Mouse (Mus musculus) mouse trophoblast stem cell (cell line): ENCODE measurements around the gene Tm7sf3.
"Not testable (repeated sequence)": the region's sequence is repeated elsewhere in the genome, so short reads cannot be mapped to it uniquely, and the experiment has no call there.

Experiments used
- in situ Hi-C, 2 experiments: fragments of 300-500 bp; cut with MseI, MboI; formaldehyde crosslinking; loops; 2 replicates in 1 of 2; 3 replicates in 1 of 2; pipeline ENCODE4 v1.15.1; 2025

Tm7sf3 gene

DNA sequence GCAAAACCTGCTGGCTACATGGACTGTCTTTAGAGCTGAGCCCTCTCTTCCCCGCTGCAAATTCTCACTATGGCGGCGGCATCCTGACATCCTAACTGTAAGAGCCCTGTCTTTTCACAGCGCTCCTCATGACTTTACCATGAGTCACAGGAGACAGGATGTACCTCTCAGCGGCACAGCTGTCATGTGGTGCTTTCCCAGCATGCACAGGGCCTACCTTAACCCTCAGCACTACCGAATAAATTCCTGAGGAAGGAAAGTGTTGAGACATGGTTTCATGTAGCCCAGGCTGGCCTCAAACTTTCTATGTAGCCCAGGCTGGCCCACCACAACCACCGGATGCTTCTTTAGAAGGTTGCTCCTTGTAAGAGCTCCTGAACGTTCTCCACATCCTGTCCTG, 26.7 kb downstream of the Tm7sf3 start:
- in situ Hi-C loops: no loop called here

DNA sequence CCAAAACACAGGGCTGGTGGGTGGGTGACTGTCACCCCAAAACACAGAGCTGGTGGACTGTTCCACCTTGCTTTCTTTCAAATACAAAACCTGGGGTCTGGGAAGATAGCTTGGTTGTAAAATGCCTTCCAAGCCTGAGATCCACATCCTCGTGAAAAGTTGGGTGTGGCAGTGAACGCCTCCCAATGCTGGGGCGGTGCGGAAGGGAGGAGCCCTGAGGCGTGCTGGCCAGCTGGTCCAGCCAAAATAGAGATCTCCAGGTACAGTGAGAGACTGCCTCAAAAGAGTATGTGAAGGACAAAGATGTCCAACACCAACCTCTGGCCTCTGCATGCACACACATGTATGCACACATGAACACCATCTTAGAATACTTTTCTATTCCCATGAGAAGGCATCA, 28.1 kb downstream of the Tm7sf3 start:
- in situ Hi-C loops: no loop called here

DNA sequence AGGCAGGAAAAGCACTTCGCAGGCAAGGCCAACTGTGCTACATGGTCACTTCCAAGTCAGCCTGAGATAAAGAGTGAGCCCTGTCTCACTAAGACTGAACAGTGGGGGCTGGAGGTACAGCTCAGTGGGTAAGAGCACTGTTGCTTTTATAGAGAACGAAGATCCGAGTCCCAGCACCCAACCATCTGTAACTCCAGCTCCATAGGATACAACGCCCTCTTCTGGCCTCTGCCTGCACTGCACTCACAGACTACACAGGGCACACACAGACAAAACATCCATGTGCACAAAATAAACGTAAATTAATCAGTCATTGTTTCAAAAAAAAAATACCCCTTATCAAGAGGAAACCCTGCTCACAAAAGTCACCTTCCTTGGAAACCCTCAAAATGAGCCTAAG, 28.7 kb downstream of the Tm7sf3 start:
- in situ Hi-C loops: no loop called here

DNA sequence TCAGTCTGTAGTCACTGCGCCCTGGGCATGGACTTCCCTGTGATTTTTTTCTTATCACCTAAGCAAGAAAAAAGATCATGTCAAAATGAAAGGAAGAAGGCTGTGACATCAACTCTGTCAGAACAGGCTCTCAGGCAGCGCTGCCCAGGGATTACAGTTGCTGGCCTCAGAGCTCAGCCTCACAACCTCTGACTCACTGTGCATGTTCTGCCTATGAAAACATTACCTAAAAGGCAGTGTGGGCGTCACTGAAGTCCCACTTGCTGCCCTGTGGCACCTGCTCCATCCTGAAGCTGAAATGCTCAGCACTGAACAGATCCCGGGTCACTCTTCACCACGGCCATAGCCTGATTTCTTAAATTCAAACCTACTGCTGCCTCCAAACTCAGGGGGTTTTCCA, 29.9 kb downstream of the Tm7sf3 start:
- in situ Hi-C loops: no loop called here

DNA sequence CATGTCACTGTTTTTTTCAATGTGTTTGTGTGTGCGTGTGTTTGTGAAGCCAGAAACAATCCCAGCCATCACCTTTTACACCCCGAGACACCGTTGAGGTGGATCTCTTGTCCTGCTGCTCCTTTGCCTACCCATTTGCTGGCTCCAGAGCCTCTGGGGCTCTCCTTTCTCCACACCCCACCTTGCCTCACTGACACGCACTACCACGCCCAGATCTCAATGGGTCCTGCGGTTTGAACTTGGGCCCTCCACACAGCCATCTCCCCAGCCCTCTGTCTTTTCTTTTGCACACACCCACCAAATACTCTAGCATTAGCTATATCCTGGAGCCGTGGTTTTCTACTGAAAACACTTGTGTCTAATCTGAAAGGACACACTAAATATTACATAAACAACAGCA, 30.7 kb downstream of the Tm7sf3 start:
- in situ Hi-C loops: no loop called here

DNA sequence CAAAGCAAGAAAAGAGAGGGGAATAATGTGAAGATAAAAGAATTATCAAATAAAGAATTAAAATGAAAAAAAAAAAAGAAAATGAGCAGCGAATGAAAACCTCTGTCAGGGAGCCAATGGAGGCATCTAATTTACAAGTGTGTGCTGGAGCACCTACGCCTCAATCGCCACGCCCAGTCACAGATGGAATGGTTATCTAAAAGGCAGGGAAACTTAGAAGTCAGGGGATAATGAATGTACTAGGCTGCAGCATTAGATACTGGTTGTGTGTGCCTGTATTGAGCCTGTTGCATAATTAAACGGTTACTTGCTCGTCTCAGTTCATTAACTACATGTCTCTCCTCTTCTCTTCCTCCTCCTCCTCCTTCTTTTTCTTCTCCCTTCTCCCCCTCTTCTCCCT, 31.2 kb downstream of the Tm7sf3 start:
- in situ Hi-C loops: no loop called here

DNA sequence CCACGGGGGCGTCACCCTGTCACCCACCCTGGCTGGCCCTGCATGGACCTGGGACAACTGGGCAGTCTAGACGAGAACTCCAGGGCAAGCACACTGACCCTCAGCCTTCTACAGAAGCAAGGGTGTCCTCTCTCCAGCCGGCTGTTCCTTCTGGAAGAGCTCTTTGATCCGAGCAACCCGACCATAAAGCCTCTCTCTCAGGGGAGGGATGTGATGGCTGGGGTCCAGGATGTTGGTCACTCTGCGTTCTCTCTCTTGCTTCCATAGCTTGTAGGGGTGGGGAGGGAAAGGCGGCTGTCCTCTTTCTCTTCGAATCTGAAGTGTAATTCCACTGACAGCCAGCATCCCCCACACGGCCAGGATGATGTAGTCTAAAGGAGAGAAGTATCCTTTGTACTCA, 39.0 kb downstream of the Tm7sf3 start:
- in situ Hi-C loops: no loop called here

DNA sequence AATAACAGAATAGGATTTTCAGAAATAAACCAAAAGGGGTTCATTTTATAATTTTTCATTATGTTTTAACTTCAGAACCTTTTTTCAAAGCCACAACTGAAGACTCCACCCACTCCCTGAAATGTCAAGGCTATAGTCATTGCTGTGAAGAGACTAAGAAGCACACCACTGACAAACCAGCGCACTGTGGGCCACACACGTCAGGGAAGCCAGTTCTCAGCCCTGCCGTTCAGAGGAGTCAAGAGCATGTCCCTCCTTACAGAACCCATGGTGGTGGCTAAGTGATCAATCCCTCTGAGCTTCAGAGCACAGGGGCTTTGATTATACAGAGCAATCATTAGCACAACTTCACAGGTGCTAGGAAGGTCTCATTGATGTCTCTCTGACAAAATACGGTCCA, 40.0 kb downstream of the Tm7sf3 start:
- in situ Hi-C loops: no loop called here

DNA sequence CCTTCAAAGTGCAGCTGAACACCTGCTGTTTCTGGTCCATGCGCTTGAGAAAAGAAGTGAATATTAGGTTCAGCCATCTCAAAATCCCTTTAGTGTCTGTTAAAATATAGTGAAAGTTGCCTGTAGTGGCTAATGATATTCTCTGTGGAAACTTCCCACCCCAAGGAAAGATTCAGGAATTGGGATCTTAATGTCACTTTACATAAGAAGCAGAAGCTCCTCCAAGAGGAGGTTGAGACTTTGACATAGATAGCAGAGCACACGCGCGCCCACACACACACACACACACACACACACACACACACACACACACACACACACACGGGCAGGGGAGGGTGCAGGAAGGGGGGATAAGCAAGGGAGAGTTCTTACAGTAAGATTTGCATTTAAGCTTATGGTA, 57.5 kb downstream of the Tm7sf3 start:
- in situ Hi-C loops: no loop called here

DNA sequence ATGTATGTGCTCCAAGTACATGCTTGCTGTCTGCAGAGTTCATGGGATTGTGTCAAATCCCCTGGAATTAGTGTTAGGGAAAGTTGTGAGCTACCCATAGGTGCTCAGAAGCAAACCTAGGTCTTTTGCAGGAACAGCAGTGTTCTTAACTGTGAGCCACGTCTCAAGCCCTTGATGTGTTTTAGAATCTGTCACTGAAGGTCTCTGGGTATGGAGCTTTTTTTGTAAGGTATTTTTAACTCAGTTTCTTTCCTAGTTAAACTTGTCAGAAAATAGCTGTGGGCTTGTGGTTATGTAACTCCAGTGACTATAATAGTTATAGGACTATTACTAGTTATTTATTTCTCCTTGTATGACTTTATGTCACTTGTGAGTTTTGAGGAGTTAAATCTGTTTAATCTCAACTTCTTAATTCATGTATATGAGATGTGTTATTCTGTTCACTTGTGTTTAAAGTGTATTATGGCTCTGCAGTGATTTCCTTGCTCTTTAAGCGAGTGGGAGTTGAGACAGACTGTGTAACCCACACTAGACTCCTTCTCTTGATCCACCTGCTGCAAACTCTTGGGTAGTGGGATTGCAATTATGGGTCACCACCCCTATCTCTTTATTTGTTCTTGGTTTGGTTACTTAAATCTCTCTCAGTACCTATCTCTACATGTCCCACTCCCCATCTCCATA, 59.1 kb downstream of the Tm7sf3 start:
- in situ Hi-C loops: no loop called here

DNA sequence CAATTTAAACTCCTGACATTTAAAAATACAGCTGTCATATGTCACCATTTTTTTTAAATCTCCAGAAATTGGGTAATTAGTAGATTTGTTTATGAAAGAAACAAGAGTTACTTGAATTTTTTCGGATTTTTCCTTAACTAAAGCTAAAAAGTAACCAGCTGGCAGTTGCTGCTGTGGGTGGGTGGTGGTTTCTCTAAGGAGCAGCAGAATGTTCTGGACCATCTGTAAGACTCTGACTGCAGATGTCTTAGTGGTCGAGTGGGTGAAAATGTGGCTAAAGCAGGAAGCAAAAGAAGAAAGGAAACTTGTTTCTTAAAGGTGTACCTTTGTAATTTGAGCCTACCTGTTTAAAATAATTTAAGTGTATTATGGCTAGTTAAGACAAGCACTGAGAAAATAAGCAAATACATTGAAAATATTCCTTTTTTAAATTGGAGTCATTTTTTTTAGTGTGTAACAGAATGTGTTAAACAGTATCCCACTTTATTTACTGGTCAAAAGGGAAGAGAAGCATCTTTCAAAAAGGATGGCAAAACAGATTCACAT, 62.2 kb downstream of the Tm7sf3 start:
- in situ Hi-C loops: no loop called here

DNA sequence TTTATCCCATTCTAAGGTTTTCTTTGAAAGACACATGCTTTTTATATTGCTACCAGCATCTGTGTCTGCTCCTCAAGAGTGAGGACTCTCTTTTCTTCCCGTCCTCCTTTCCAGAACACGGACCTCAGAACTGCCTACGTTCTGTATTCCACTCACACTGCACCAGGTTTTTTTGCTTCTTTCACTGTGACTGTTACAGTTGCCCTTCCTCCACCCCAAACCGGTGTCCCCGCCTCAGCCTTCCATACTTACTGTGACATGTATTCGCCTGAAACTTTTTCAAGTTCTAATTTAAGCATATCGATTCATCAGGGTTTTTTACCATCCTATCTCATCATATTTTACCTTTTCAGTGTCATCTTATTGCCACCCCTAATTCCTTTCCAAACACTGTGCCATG, 64.0 kb downstream of the Tm7sf3 start:
- in situ Hi-C loops: no loop called here

DNA sequence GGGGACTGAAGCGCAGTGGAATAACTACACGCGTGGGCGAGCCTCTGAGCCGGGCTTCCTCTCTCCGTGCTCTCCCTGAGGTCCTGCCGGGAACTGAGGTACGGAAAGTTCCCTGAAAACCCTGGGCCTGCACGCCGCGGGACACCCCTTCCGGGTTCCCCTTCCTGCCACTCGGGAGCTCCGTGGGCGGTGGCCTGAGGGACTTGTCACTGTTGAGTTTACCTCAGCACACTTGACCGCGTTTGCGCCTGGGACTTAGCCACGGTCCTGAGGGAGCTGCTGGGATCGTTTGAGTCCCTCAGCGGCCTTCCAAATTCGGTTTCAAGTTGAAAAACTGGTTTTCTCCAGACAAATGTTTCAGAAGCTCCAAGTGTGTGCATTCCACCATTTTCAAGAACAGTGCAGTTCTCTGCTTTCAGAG, 64.5 kb downstream of the Tm7sf3 start:
- in situ Hi-C loops: no loop called here

DNA sequence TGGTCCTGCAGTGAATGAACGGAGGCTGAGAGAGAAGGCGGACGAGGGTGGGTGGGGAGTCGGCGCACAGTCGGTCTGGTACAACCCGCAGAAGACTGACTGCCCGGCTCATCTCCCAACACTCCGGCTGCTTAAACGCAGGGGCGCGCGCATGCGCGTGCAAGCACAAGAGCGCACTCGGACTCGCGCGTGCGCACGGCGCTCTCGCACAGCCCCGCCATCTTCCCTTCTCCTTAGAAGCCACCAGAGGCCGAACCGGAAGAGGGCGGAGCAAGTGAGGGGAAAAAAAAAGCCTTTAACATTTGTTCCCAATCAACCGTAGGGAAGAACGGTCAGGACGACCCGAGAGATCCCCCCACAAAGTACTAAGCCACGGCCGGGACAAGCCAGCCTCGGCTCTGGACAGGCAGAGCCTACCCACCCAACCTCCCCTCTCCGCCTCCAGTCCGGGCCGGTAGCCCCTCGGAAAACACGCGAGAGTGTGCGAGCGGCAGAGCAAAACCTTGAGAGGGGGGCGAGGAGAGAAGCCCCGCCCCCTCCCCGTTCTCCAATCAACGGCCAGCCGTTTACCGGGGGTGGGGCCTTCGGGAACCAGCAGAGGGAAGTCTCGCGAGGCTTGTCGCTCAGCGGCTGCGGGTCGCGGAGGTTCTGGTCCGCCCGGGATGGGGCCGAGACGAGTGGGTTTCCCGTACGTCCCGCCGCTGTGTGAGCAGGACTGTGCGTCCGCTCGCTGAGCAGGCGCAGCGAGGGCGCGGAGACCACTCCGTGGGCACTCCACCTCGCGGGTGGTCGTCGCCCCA, 65.1 kb downstream of the Tm7sf3 start, which contains the start of gene Ints13:
TSS of gene Ints13 (minus strand) at position 526 of the 800 bp plus-strand sequence.
- in situ Hi-C loops: no loop called here

DNA sequence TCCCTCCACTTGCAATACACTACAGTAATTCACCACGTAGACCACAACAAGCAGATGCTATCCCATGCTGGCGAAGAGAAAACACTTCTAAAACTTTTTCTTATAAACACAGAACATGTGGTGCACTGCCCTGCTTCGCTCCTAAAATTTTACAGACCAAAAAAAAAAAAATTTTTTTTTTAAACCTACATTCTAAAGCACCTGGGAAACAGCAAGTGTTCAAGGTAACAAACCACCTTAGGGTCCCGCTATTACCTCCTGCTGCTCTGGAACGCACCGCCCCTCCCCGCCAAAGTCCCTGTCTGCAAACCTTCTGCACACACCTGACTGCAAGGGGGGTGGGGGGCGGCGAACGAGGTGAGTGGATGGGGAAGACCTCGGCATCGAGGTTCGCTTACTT, 65.7 kb downstream of the Tm7sf3 start, which contains the start of gene Fgfr1op2:
TSS of gene Fgfr1op2 (plus strand) at position 301 of the 400 bp plus-strand sequence.
- in situ Hi-C loops: no loop called here

DNA sequence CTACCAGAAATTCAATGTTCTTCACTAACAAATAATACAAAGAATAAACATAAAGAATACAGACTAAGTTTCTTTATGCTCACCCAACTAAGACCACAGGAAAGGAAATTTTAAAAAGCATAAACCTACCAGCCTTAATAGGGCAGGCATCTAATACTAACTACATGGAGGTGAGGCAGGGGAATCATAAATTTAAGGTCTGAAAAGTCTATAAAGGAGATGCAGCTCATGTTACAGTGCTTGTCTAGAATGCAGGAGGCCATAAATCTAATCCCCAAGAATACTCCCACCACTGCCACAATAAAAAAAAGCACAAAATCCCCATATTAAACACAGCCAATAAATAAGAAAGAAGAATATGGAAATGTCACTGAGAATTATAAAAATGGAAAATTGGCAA, 70.6 kb downstream of the Tm7sf3 start:
- in situ Hi-C loops: no loop called here

DNA sequence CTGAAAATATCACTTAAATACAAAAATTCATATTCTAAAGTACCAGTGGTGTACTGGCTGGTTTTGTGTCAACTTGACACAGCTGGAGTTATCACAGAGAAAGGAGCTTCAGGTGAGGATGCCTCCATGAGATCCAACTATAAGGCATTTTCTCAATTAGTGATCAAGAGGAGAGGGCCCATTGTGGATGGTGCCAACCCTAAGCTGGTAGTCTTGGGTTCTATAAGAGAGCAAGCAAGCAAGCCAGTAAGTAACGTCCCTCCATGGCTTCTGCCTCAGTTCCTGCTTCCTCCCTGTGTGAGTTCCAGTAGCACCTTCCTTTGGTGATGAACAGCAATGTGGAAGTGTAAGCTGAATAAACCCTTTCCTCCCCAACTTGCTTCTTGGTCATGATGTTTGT, 80.2 kb downstream of the Tm7sf3 start:
- in situ Hi-C loops: not testable (repeated sequence)
